Mouse (Mus musculus): ENCODE data around the gene Ppp1r1c. TPM values are rescaled to one million over a fixed set of nuclear protein-coding genes. Genes with fewer than 3 reads are reported as not detected.
"Not testable (repeated sequence)": the region's sequence is repeated elsewhere in the genome, so short reads cannot be mapped to it uniquely, and the experiment has no call there.

The Ppp1r1c gene
- polyA plus RNA-seq, 1 experiment from 2014 or later: 0.10 TPM

- Histone ChIP-seq H3K9ac (no peak overlapping the region), H3K27ac (no peak overlapping the region), H3K9me3 (no peaks in the 10 kb centered on the region), H3K36me3 (no peaks in the 10 kb centered on the region), H3K4me1 (no peaks in the 10 kb centered on the region), H3K27me3 (no peaks in the 10 kb centered on the region), H3K4me3 (no peak overlapping the region), H3K4me2 (replicated peaks) (no peak overlapping the region)
- ATAC-seq (ENCODE audit: low FRiP score, low read depth): no peak
- 39% methylated on average over 3 of the region's 3 CpGs for WGBS
These were observed 108.3 kb downstream of the Ppp1r1c start for GRCm38 (mm10) chr2:79815708-79816484.

DNA sequence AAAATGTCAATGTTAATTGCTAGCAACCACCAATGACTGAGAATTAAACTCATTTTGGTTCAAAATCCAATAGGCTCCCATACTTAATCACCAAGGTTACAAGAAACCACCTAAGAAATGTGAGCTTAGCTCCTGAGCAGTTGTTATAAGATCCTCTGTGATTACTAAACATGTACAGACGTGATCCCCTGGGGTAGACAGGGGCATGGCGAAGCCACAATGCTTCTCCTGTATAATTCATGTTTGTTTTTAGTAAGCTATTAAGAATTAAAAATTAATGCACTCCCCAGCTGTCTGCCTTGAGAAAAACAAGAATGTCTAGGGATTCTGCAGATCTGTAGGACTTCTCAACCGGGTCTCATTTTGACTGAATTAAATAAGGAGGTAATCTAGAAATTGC is 112.0 kb downstream of the Ppp1r1c start:
- no peaks in the 10 kb centered on the region for H3K9me3 ChIP-seq

GRCm38 (mm10) chr2:79825853-79826252 is 118.3 kb downstream of the Ppp1r1c start:
- Histone ChIP-seq H3K9ac (no peak overlapping the region), H3K4me1 (no peaks in the 10 kb centered on the region), H3K4me3 (no peak overlapping the region), H3K27ac (no peak overlapping the region), H3K4me2 (replicated peaks) (no peak overlapping the region), H3K36me3 (no peaks in the 10 kb centered on the region), H3K27me3 (no peaks in the 10 kb centered on the region), H3K9me3 (no peaks in the 10 kb centered on the region)
- no peak for ATAC-seq (ENCODE audit: low FRiP score, low read depth)
- WGBS: 48% methylated on average over 4 of the region's 4 CpGs

More for the DNA sequence above, 112.0 kb downstream of the Ppp1r1c start:
- WGBS: 66% methylated on average over 3 of the region's 3 CpGs
- Histone ChIP-seq H3K4me3 (no peak overlapping the region), H3K36me3 (no peaks in the 10 kb centered on the region), H3K27me3 (no peaks in the 10 kb centered on the region), H3K4me1 (no peaks in the 10 kb centered on the region), H3K27ac (no peak overlapping the region), H3K4me2 (replicated peaks) (no peak overlapping the region), H3K9ac (no peak overlapping the region)
- ATAC-seq (ENCODE audit: low FRiP score, low read depth): no peak

- ATAC-seq (ENCODE audit: low FRiP score, low read depth): no peak
- H3K27me3 ChIP-seq: no peaks in the 10 kb centered on the region
- H3K4me1 ChIP-seq: no peaks in the 10 kb centered on the region
- WGBS: 68% methylated on average over 6 of the region's 6 CpGs
- H3K4me3 ChIP-seq: no peak overlapping the region
- H3K9ac ChIP-seq: no peak overlapping the region
- no peak overlapping the region for H3K27ac ChIP-seq
- no peaks in the 10 kb centered on the region for H3K36me3 ChIP-seq
- no peak overlapping the region for H3K4me2 ChIP-seq (replicated peaks)
- no peaks in the 10 kb centered on the region for H3K9me3 ChIP-seq
These were observed 131.5 kb downstream of the Ppp1r1c start for GRCm38 (mm10) chr2:79839090-79839489.

DNA sequence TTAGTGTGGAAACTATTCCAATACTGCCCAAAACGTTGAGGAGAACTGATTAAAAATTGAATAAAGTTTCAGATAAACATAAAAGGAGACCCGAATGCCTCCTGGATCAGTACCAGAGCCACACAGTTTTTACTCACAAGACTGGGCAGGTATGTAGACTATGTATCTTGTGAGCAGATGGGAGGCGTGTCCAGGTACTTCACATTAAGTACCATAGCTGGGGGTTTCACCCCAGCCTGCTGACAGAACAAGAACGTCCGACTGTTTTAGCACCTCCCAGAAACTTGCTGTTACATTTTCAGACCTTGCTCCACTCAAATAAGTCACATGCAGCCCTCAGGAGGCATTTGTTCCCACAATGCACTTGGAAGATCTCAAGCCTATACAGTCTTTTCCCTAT is 131.9 kb downstream of the Ppp1r1c start:
- H3K27me3 ChIP-seq: no peaks in the 10 kb centered on the region
- ATAC-seq (ENCODE audit: low FRiP score, low read depth): no peak
- H3K4me3 ChIP-seq: no peak overlapping the region
- no peak overlapping the region for H3K9ac ChIP-seq
- H3K4me1 ChIP-seq: no peaks in the 10 kb centered on the region
- H3K9me3 ChIP-seq: no peaks in the 10 kb centered on the region
- WGBS: 63% methylated on average over 5 of the region's 5 CpGs
- H3K4me2 ChIP-seq (replicated peaks): no peak overlapping the region
- H3K27ac ChIP-seq: no peak overlapping the region
- H3K36me3 ChIP-seq: no peaks in the 10 kb centered on the region

GRCm38 (mm10) chr2:79847396-79847795 is 139.8 kb downstream of the Ppp1r1c start:
- not testable (repeated sequence) for H3K36me3 ChIP-seq; H3K27me3 ChIP-seq; H3K9me3 ChIP-seq; H3K4me3 ChIP-seq; H3K4me2 ChIP-seq (replicated peaks); ATAC-seq (ENCODE audit: low FRiP score, low read depth); H3K27ac ChIP-seq; H3K4me1 ChIP-seq; H3K9ac ChIP-seq
- WGBS: 90% methylated on average over 13 of the region's 13 CpGs

DNA sequence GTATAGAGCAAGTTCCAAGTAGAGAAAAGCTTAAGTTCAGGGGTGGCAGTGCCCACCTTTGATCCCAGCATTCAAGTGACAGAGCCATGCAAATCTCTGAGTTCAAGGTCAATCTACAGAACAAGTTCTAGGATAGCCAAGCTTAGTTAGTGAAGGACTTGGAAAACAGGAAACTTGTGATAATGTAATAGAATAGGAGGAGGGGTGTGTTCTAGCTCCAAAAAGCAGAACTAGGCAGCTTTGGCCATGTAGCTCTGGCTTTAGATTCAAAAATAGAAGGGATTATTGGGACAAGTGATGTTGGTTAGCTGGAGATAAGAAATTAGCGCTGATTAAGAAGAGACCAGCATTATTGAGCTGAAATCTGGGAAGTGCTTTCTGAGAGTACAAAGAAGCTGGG is 149.3 kb downstream of the Ppp1r1c start:
- ATAC-seq (ENCODE audit: low FRiP score, low read depth): no peak

GRCm38 (mm10) chr2:79865275-79865999 is 157.9 kb downstream of the Ppp1r1c start:
- H3K4me2 ChIP-seq (replicated peaks): no peak overlapping the region
- peaks cover 7% of the 10 kb centered on the region; the same call in 1 of the 2 replicates for H3K27me3 ChIP-seq
- H3K36me3 ChIP-seq: no peaks in the 10 kb centered on the region
- no peak overlapping the region for H3K27ac ChIP-seq
- 39% methylated on average over 9 of the region's 9 CpGs for whole genome bisulfite sequencing
- no peak overlapping the region for H3K4me3 ChIP-seq
- ATAC-seq (ENCODE audit: low FRiP score, low read depth): peak; percentile 79
- H3K4me1 ChIP-seq: no peaks in the 10 kb centered on the region
- no peak overlapping the region for H3K9ac ChIP-seq
- no peaks in the 10 kb centered on the region for H3K9me3 ChIP-seq

More for the DNA sequence above, 149.3 kb downstream of the Ppp1r1c start:
- no peak overlapping the region for H3K4me2 ChIP-seq (replicated peaks)
- H3K4me3 ChIP-seq: no peak overlapping the region
- H3K27me3 ChIP-seq: no peaks in the 10 kb centered on the region
- 76% methylated on average over 1 of the region's 1 CpGs for WGBS
- H3K27ac ChIP-seq: no peak overlapping the region
- no peak overlapping the region for H3K9ac ChIP-seq
- H3K4me1 ChIP-seq: no peaks in the 10 kb centered on the region
- no peaks in the 10 kb centered on the region for H3K9me3 ChIP-seq
- no peaks in the 10 kb centered on the region for H3K36me3 ChIP-seq

Other genes starting within 250 kb of the Ppp1r1c start
- 8.1 and 9.1 TPM in 2 replicates for gene Itprid2, start 72.4 kb upstream of the Ppp1r1c start, polyA plus RNA-seq (2015; fragmentation: Nextera tagmentation; extraction: Ambion mirVana)

Data from limb, embryonic 13.5 days (tissue).